Mouse (Mus musculus): ENCODE measurements at regions not wholly inside any gene's neighbourhood (a gene's known extent, or its start where the extent isn't known, plus 50 kb on each side); places are given as distances from the start of the nearest gene placed in this dataset.
"Not testable (repeated sequence)": the region's sequence is repeated elsewhere in the genome, so short reads cannot be mapped to it uniquely, and the experiment has no call there.

- no peak for DNase-seq (ENCODE audit: low spot score in 2 of 2)
These were observed 52.4 kb upstream of the Plxna2 start for GRCm38 (mm10) chr1:194565574-194565973.

GRCm38 (mm10) chr1:194563946-194564345 is 54.1 kb upstream of the Plxna2 start:
- DNase-seq (ENCODE audit: low spot score in 2 of 2) = peak; percentile 13 to 44

- DNase-seq (ENCODE audit: low spot score in 2 of 2) = no peak
These were observed 56.9 kb upstream of the Plxna2 start for GRCm38 (mm10) chr1:194561098-194561497.

- DNase-seq (ENCODE audit: low spot score in 2 of 2) = no peak
These were observed 69.4 kb upstream of the Plxna2 start for GRCm38 (mm10) chr1:194548661-194549060.

GRCm38 (mm10) chr1:194548243-194548642 is 69.8 kb upstream of the Plxna2 start:
- DNase-seq (ENCODE audit: low spot score in 2 of 2) = no peak

GRCm38 (mm10) chr1:194540923-194541322 is 77.1 kb upstream of the Plxna2 start:
- DNase-seq (ENCODE audit: low spot score in 2 of 2) = peak; percentile 2 to 63

GRCm38 (mm10) chr1:194527342-194528165 is 90.5 kb upstream of the Plxna2 start:
- DNase-seq (ENCODE audit: low spot score in 2 of 2) = no peak

GRCm38 (mm10) chr1:194524976-194525375 is 93.0 kb upstream of the Plxna2 start:
- DNase-seq (ENCODE audit: low spot score in 2 of 2) = no peak

- no peak for DNase-seq (ENCODE audit: low spot score in 2 of 2)
These were observed 96.8 kb upstream of the Plxna2 start for GRCm38 (mm10) chr1:194521216-194521615.

- DNase-seq (ENCODE audit: low spot score in 2 of 2) = no peak
These were observed 98.4 kb upstream of the Plxna2 start for GRCm38 (mm10) chr1:194519509-194520220.

GRCm38 (mm10) chr1:194516136-194516535 is 101.9 kb upstream of the Plxna2 start:
- DNase-seq (ENCODE audit: low spot score in 2 of 2) = no peak

- DNase-seq (ENCODE audit: low spot score in 2 of 2) = no peak
These were observed 109.7 kb upstream of the Plxna2 start for GRCm38 (mm10) chr1:194508314-194508713.

GRCm38 (mm10) chr1:194505826-194506225 is 112.2 kb upstream of the Plxna2 start:
- no peak for DNase-seq (ENCODE audit: low spot score in 2 of 2)

- peak in 1 of 2 experiments; percentile 5 for DNase-seq (ENCODE audit: low spot score in 2 of 2)
These were observed 113.8 kb upstream of the Plxna2 start for GRCm38 (mm10) chr1:194504207-194504606.

- DNase-seq (ENCODE audit: low spot score in 2 of 2) = no peak
These were observed 114.5 kb upstream of the Plxna2 start for GRCm38 (mm10) chr1:194503517-194503916.

- no peak for DNase-seq (ENCODE audit: low spot score in 2 of 2)
These were observed 121.6 kb upstream of the Plxna2 start for GRCm38 (mm10) chr1:194496424-194496823.

- DNase-seq (ENCODE audit: low spot score in 2 of 2) = no peak
These were observed 126.9 kb upstream of the Plxna2 start for GRCm38 (mm10) chr1:194491111-194491510.

GRCm38 (mm10) chr1:194488126-194488525 is 129.9 kb upstream of the Plxna2 start:
- DNase-seq (ENCODE audit: low spot score in 2 of 2) = no peak

- DNase-seq (ENCODE audit: low spot score in 2 of 2) = no peak
These were observed 135.3 kb upstream of the Plxna2 start for GRCm38 (mm10) chr1:194482717-194483059.

- no peak for DNase-seq (ENCODE audit: low spot score in 2 of 2)
These were observed 135.9 kb upstream of the Plxna2 start for GRCm38 (mm10) chr1:194482001-194482716.

- not testable (repeated sequence) for DNase-seq (ENCODE audit: low spot score in 2 of 2)
These were observed 146.7 kb upstream of the Plxna2 start for GRCm38 (mm10) chr1:194471281-194471680.

- DNase-seq (ENCODE audit: low spot score in 2 of 2) = peak in 1 of 2 experiments; percentile 48
These were observed 165.5 kb upstream of the Plxna2 start for GRCm38 (mm10) chr1:194452480-194452879.
